Mouse (Mus musculus): ENCODE results near the gene Tgfbrap1. TPM values are rescaled to one million over a fixed set of nuclear protein-coding genes. Genes with fewer than 3 reads are reported as not detected.
"Not testable (repeated sequence)": the region's sequence is repeated elsewhere in the genome, so short reads cannot be mapped to it uniquely, and the experiment has no call there.

Gene Tgfbrap1
- polyA plus RNA-seq, 1 experiment, result not detected

DNA sequence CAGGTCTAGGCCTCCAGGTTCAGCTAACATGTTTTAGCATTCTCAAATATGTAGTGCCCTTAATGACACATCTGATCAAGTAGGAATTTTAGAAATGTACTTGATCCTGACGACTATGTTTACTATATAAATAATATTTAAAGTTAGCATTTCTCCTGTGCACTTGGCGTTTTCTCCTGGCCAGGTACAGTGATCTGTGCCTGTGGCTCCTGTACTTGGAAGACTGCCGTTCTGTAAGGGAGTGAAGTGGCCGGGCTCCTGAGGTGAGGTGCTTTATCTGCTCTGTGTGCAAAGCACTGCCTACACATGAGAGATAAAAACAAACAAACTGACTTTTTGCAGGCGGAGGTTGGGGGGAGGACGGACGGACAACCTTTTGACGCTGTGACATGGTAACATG is 31.9 kb downstream of the Tgfbrap1 start:
- Histone ChIP-seq H3K27ac (ENCODE audit: insufficient read depth, low read depth, low read length) (no peak overlapping the region), H3K4me3 (ENCODE audit: insufficient read depth, low read depth, low read length) (no peak overlapping the region), H3K4me1 (ENCODE audit: control insufficient read depth, insufficient read depth, low read length) (no peaks in the 10 kb centered on the region)
- no peak for TF ChIP-seq CTCF (IDR thresholded peaks at IDR 0.05; ENCODE audit: insufficient read depth, low read depth, low read length)
- TF ChIP-seq POLR2A (IDR thresholded peaks at IDR 0.05; ENCODE audit: insufficient read depth, low read depth, low read length), result no peak
- 95% methylated on average over 8 of the region's 8 CpGs for WGBS

GRCm38 (mm10) chr1:43065615-43066310 is 32.7 kb downstream of the Tgfbrap1 start:
- 56% methylated on average over 9 of the region's 9 CpGs for WGBS
- Histone ChIP-seq H3K27ac (ENCODE audit: insufficient read depth, low read depth, low read length) (no peak overlapping the region), H3K4me3 (ENCODE audit: insufficient read depth, low read depth, low read length) (no peak overlapping the region), H3K4me1 (ENCODE audit: control insufficient read depth, insufficient read depth, low read length) (no peaks in the 10 kb centered on the region)
- TF ChIP-seq CTCF (IDR thresholded peaks at IDR 0.05; ENCODE audit: insufficient read depth, low read depth, low read length), result peak; percentile 77
- TF ChIP-seq POLR2A (IDR thresholded peaks at IDR 0.05; ENCODE audit: insufficient read depth, low read depth, low read length), result no peak

DNA sequence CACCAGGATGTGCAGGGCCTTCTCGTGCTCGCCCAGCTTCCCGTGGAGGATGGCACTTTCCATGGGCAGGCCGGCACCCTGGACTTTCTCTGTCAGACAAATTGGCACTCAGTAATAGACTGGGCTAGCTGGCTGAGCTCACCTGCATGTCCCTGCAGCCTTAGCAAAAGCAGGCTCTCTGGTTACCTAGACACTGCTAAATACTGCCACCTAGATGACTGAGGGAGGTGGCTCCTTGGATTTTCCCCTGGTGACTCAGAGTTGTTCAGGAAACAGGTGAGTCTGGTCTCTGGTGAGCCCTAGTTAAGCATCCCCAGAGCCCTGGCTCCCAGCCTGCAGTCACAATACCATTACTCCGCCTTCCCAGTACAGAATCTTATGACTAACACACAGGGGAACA is 46.5 kb downstream of the Tgfbrap1 start:
- H3K4me1 ChIP-seq (ENCODE audit: control insufficient read depth, insufficient read depth, low read length), result no peaks in the 10 kb centered on the region
- H3K27ac ChIP-seq (ENCODE audit: insufficient read depth, low read depth, low read length), result no peak overlapping the region
- no peak for TF ChIP-seq CTCF (IDR thresholded peaks at IDR 0.05; ENCODE audit: insufficient read depth, low read depth, low read length)
- no peak for TF ChIP-seq POLR2A (IDR thresholded peaks at IDR 0.05; ENCODE audit: insufficient read depth, low read depth, low read length)
- no peak overlapping the region for H3K4me3 ChIP-seq (ENCODE audit: insufficient read depth, low read depth, low read length)
- 90% methylated on average over 5 of the region's 5 CpGs for WGBS

- H3K4me1 ChIP-seq (ENCODE audit: control insufficient read depth, insufficient read depth, low read length), result peaks cover 3% of the 10 kb centered on the region; the same call in 1 of the 2 replicates
- TF ChIP-seq POLR2A (IDR thresholded peaks at IDR 0.05; ENCODE audit: insufficient read depth, low read depth, low read length) (no peak), CTCF (IDR thresholded peaks at IDR 0.05; ENCODE audit: insufficient read depth, low read depth, low read length) (no peak)
- WGBS, result 91% methylated on average over 10 of the region's 10 CpGs
- no peak overlapping the region for H3K27ac ChIP-seq (ENCODE audit: insufficient read depth, low read depth, low read length)
- no peak overlapping the region for H3K4me3 ChIP-seq (ENCODE audit: insufficient read depth, low read depth, low read length)
Measured at GRCm38 (mm10) chr1:43047811-43048210, 50.6 kb downstream of the Tgfbrap1 start.

GRCm38 (mm10) chr1:43046990-43047389 is 51.4 kb downstream of the Tgfbrap1 start:
- TF ChIP-seq CTCF (IDR thresholded peaks at IDR 0.05; ENCODE audit: insufficient read depth, low read depth, low read length), result no peak
- no peak for TF ChIP-seq POLR2A (IDR thresholded peaks at IDR 0.05; ENCODE audit: insufficient read depth, low read depth, low read length)
- no peak overlapping the region for H3K4me3 ChIP-seq (ENCODE audit: insufficient read depth, low read depth, low read length)
- peaks cover 5% of the 10 kb centered on the region; the same call in 1 of the 2 replicates for H3K4me1 ChIP-seq (ENCODE audit: control insufficient read depth, insufficient read depth, low read length)
- WGBS, result 86% methylated on average over 2 of the region's 2 CpGs
- no peak overlapping the region for H3K27ac ChIP-seq (ENCODE audit: insufficient read depth, low read depth, low read length)

DNA sequence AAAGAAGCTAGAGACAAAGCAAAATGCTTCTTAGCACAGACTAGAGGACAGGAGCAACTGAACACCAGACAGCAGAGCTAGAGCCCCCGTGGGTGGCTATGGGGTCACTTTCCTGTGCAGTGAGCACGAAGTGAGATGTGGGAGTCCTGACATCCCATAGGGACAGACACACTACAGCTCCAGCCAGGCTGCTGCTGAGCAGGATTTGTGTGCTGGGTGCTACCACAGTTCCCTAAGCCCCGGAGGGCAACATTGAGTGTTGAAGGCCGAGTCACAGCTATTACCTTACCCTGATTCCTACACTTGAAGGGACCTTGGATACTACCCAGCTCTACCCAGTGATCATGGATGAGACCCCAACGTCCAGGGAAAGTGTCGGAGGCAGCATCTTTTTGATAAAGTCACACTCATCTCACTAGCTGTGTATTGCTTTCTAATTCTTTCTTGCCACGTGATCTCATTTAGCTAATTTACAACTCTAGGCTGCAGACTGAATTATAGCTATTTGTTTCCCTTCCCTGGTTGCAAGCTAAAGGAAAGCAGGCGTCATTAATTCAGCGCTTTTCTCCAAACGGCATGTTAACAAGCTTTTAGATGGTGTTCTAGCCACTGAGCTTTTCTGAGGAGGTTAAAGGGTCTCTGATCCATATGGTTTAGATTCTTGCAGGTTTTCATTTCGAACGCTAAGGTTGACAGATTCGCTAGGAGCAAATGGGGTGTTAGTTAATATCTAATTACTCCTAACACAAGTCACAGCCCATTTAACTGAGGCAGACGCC is 53.0 kb downstream of the Tgfbrap1 start:
- 34% methylated on average over 14 of the region's 14 CpGs for WGBS
- H3K4me3 ChIP-seq (ENCODE audit: insufficient read depth, low read depth, low read length), result no peak overlapping the region
- H3K4me1 ChIP-seq (ENCODE audit: control insufficient read depth, insufficient read depth, low read length), result peaks cover 5% of the 10 kb centered on the region; the same call in 1 of the 2 replicates
- H3K27ac ChIP-seq (ENCODE audit: insufficient read depth, low read depth, low read length), result no peak overlapping the region
- TF ChIP-seq POLR2A (IDR thresholded peaks at IDR 0.05; ENCODE audit: insufficient read depth, low read depth, low read length) (no peak), CTCF (IDR thresholded peaks at IDR 0.05; ENCODE audit: insufficient read depth, low read depth, low read length) (no peak)

DNA sequence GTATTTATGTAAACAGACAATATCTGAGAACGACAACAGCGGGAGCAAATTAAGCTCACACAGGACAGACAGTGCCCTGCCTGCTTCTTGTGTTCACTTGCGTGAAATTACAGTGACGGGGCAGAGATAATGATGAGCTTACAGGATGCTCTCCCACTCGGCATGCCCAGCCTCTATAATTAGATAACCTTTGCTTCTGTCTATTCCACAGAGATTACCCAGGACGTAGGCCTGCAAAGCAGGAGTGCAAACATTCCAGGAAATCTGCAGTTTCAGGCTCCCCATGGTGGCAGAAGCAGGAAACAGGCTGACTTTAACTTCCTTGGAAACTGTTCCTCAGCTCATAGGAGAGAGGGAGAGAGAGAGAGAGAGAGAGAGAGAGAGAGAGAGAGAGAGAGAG is 56.2 kb downstream of the Tgfbrap1 start:
- WGBS, result 29% methylated on average over 6 of the region's 6 CpGs
- TF ChIP-seq CTCF (IDR thresholded peaks at IDR 0.05; ENCODE audit: insufficient read depth, low read depth, low read length) (no peak), POLR2A (IDR thresholded peaks at IDR 0.05; ENCODE audit: insufficient read depth, low read depth, low read length) (no peak)
- Histone ChIP-seq H3K4me1 (ENCODE audit: control insufficient read depth, insufficient read depth, low read length) (peaks cover 5% of the 10 kb centered on the region; the same call in 1 of the 2 replicates), H3K4me3 (ENCODE audit: insufficient read depth, low read depth, low read length) (no peak overlapping the region), H3K27ac (ENCODE audit: insufficient read depth, low read depth, low read length) (no peak overlapping the region)

- Histone ChIP-seq H3K4me3 (ENCODE audit: insufficient read depth, low read depth, low read length) (no peak overlapping the region), H3K27ac (ENCODE audit: insufficient read depth, low read depth, low read length) (no peak overlapping the region), H3K4me1 (ENCODE audit: control insufficient read depth, insufficient read depth, low read length) (no peaks in the 10 kb centered on the region)
- TF ChIP-seq CTCF (IDR thresholded peaks at IDR 0.05; ENCODE audit: insufficient read depth, low read depth, low read length) (no peak), POLR2A (IDR thresholded peaks at IDR 0.05; ENCODE audit: insufficient read depth, low read depth, low read length) (no peak)
- 93% methylated on average over 7 of the region's 7 CpGs for WGBS
Measured at GRCm38 (mm10) chr1:43036014-43036413, 62.4 kb downstream of the Tgfbrap1 start.

DNA sequence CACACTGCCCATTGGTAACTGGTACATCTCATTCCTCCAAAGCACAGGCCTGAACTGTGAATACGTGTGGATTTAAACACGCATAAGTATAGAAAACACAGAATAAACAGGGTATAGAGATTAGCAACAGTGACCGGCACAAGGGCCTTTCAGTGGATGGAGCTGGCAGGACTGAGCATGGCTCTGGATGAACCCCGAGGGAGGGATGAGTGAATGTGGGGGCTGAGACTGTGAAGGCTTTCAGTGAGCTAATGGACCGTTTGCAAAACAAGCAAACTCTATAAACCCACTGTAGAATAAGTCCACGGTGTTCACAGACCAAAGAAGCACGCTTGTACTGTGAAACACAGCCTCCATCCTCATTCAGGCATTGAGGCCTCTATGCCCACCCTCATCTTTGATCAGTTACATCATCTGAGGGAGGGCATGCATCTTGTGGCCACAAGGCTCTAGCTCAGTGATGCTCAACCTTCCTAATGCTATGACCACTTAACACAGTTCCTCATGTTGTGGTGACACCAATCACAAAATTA is 83.2 kb downstream of the Tgfbrap1 start:
- 77% methylated on average over 7 of the region's 7 CpGs for WGBS
- not testable (repeated sequence) for H3K27ac ChIP-seq (ENCODE audit: insufficient read depth, low read depth, low read length); H3K4me1 ChIP-seq (ENCODE audit: control insufficient read depth, insufficient read depth, low read length); H3K4me3 ChIP-seq (ENCODE audit: insufficient read depth, low read depth, low read length)
